Mouse (Mus musculus): ENCODE measurements at regions not wholly inside any gene's neighbourhood (a gene's known extent, or its start where the extent isn't known, plus 50 kb on each side); places are given as distances from the start of the nearest gene placed in this dataset.

- DNase-seq, result no peak
- intact Hi-C loops (cut with DNase I), result no loop called here
These were observed 183.0 kb upstream of the BC052040 start for GRCm38 (mm10) chr2:115398550-115398949.

- DNase-seq, result no peak
- intact Hi-C loops (cut with DNase I), result no loop called here
These were observed 182.3 kb upstream of the BC052040 start for GRCm38 (mm10) chr2:115399107-115399740.

- intact Hi-C loops (cut with DNase I), result no loop called here
These were observed 181.4 kb upstream of the BC052040 start for GRCm38 (mm10) chr2:115399987-115400550.

GRCm38 (mm10) chr2:115402246-115402645, 179.3 kb upstream of the BC052040 start:
- DNase-seq, result no peak
- intact Hi-C loops (cut with DNase I), result no loop called here

More at GRCm38 (mm10) chr2:115399987-115400550, 181.4 kb upstream of the BC052040 start:
- DNase-seq, result no peak

GRCm38 (mm10) chr2:115432476-115432875, 149.0 kb upstream of the BC052040 start:
- no peak for DNase-seq
- intact Hi-C loops (cut with DNase I), result no loop called here

GRCm38 (mm10) chr2:115441100-115441499, 140.4 kb upstream of the BC052040 start:
- no peak for DNase-seq
- intact Hi-C loops (cut with DNase I), result no loop called here

GRCm38 (mm10) chr2:115449783-115450483, 131.6 kb upstream of the BC052040 start:
- intact Hi-C loops (cut with DNase I), result no loop called here
- DNase-seq, result no peak

GRCm38 (mm10) chr2:115455593-115455992, 125.9 kb upstream of the BC052040 start:
- DNase-seq, result no peak
- intact Hi-C loops (cut with DNase I), result no loop called here

GRCm38 (mm10) chr2:115456372-115457022, 125.0 kb upstream of the BC052040 start:
- intact Hi-C loops (cut with DNase I), result no loop called here
- no peak for DNase-seq

- intact Hi-C loops (cut with DNase I), result no loop called here
- no peak for DNase-seq
These were observed 121.3 kb upstream of the BC052040 start for GRCm38 (mm10) chr2:115460028-115460881.

GRCm38 (mm10) chr2:115460882-115461151, 120.7 kb upstream of the BC052040 start:
- intact Hi-C loops (cut with DNase I), result no loop called here

GRCm38 (mm10) chr2:115466170-115466569, 115.3 kb upstream of the BC052040 start:
- no peak for DNase-seq
- intact Hi-C loops (cut with DNase I), result no loop called here

More at GRCm38 (mm10) chr2:115460882-115461151, 120.7 kb upstream of the BC052040 start:
- no peak for DNase-seq

GRCm38 (mm10) chr2:115467107-115467745, 114.3 kb upstream of the BC052040 start:
- intact Hi-C loops (cut with DNase I), result no loop called here

GRCm38 (mm10) chr2:115467936-115468335, 113.6 kb upstream of the BC052040 start:
- DNase-seq, result no peak
- intact Hi-C loops (cut with DNase I), result no loop called here

More at GRCm38 (mm10) chr2:115467107-115467745, 114.3 kb upstream of the BC052040 start:
- DNase-seq, result no peak

GRCm38 (mm10) chr2:115468471-115468909, 113.0 kb upstream of the BC052040 start:
- intact Hi-C loops (cut with DNase I), result no loop called here
- DNase-seq, result no peak

GRCm38 (mm10) chr2:115469165-115469821, 112.2 kb upstream of the BC052040 start:
- no peak for DNase-seq
- intact Hi-C loops (cut with DNase I), result no loop called here

GRCm38 (mm10) chr2:115472393-115472792, 109.1 kb upstream of the BC052040 start:
- DNase-seq, result no peak
- intact Hi-C loops (cut with DNase I), result no loop called here

GRCm38 (mm10) chr2:115483418-115484288, 97.9 kb upstream of the BC052040 start:
- intact Hi-C loops (cut with DNase I), result no loop called here
- no peak for DNase-seq

- intact Hi-C loops (cut with DNase I), result no loop called here
- peak; percentile 45 for DNase-seq
These were observed 93.1 kb upstream of the BC052040 start for GRCm38 (mm10) chr2:115488465-115488864.

All from left cerebral cortex, postnatal 4 days (tissue).